Mouse (Mus musculus): ENCODE measurements around the gene Egr4. TPM values are rescaled to one million over a fixed set of nuclear protein-coding genes. Genes with fewer than 3 reads are reported as not detected.

Gene Egr4
- polyA plus RNA-seq (2015; fragmentation: Nextera tagmentation; extraction: Ambion mirVana), result not detected in 2 replicates

GRCm38 (mm10) chr6:85513531-85513910 lies at the start of gene Egr4:
Egr4 (minus strand) TSS chr6:85513589.
- Histone ChIP-seq H3K36me3 (ENCODE audit: control insufficient read depth, insufficient read depth, low read length) (no peaks in the 10 kb centered on the region), H3K27me3 (ENCODE audit: control insufficient read depth, insufficient read depth, low read depth, low read length) (peaks cover 60% of the 10 kb centered on the region), H3K27ac (ENCODE audit: low read length) (no peak within 1 kb of the TSS), H3K9me3 (replicated peaks; ENCODE audit: control insufficient read depth, low read length, poor library complexity, severe bottlenecking) (no peaks in the 10 kb centered on the region), H3K4me2 (ENCODE audit: low read length) (peak within 1 kb of the TSS; percentile 93), H3K4me1 (ENCODE audit: control insufficient read depth, insufficient read depth, low read length) (peaks cover 36% of the 10 kb centered on the region), H3K4me3 (ENCODE audit: low read depth, low read length) (peak within 1 kb of the TSS; percentile 53), H3K9ac (ENCODE audit: low read depth, low read length) (peak within 1 kb of the TSS; percentile 36)
- under 1% methylated on average over 38 of the region's 38 CpGs for WGBS
- ATAC-seq, result peak; percentile 64

GRCm38 (mm10) chr6:85562374-85562773 lies 49.0 kb upstream of the Egr4 start:
- Histone ChIP-seq H3K9ac (ENCODE audit: low read depth, low read length) (no peak overlapping the region), H3K9me3 (replicated peaks; ENCODE audit: control insufficient read depth, low read length, poor library complexity, severe bottlenecking) (no peaks in the 10 kb centered on the region), H3K27ac (ENCODE audit: low read length) (no peak overlapping the region), H3K36me3 (ENCODE audit: control insufficient read depth, insufficient read depth, low read length) (no peaks in the 10 kb centered on the region), H3K4me3 (ENCODE audit: low read depth, low read length) (no peak overlapping the region), H3K4me1 (ENCODE audit: control insufficient read depth, insufficient read depth, low read length) (no peaks in the 10 kb centered on the region), H3K27me3 (ENCODE audit: control insufficient read depth, insufficient read depth, low read depth, low read length) (no peaks in the 10 kb centered on the region), H3K4me2 (ENCODE audit: low read length) (no peak overlapping the region)
- no peak for ATAC-seq
- WGBS, result 38% methylated on average over 1 of the region's 1 CpGs

- WGBS, result 88% methylated on average over 5 of the region's 5 CpGs
- Histone ChIP-seq H3K27ac (ENCODE audit: low read length) (no peak overlapping the region), H3K9me3 (replicated peaks; ENCODE audit: control insufficient read depth, low read length, poor library complexity, severe bottlenecking) (no peaks in the 10 kb centered on the region), H3K27me3 (ENCODE audit: control insufficient read depth, insufficient read depth, low read depth, low read length) (no peaks in the 10 kb centered on the region), H3K4me3 (ENCODE audit: low read depth, low read length) (no peak overlapping the region), H3K4me1 (ENCODE audit: control insufficient read depth, insufficient read depth, low read length) (no peaks in the 10 kb centered on the region), H3K9ac (ENCODE audit: low read depth, low read length) (no peak overlapping the region), H3K36me3 (ENCODE audit: control insufficient read depth, insufficient read depth, low read length) (no peaks in the 10 kb centered on the region), H3K4me2 (ENCODE audit: low read length) (no peak overlapping the region)
- ATAC-seq, result no peak
Measured at GRCm38 (mm10) chr6:85547642-85548041, 34.3 kb upstream of the Egr4 start.

GRCm38 (mm10) chr6:85544251-85544881 lies 31.0 kb upstream of the Egr4 start:
- H3K27me3 ChIP-seq (ENCODE audit: control insufficient read depth, insufficient read depth, low read depth, low read length), result no peaks in the 10 kb centered on the region
- WGBS, result 63% methylated on average over 13 of the region's 13 CpGs
- H3K9ac ChIP-seq (ENCODE audit: low read depth, low read length), result no peak overlapping the region
- no peak overlapping the region for H3K4me3 ChIP-seq (ENCODE audit: low read depth, low read length)
- no peaks in the 10 kb centered on the region for H3K9me3 ChIP-seq (replicated peaks; ENCODE audit: control insufficient read depth, low read length, poor library complexity, severe bottlenecking)
- no peak overlapping the region for H3K4me2 ChIP-seq (ENCODE audit: low read length)
- ATAC-seq, result no peak
- no peaks in the 10 kb centered on the region for H3K4me1 ChIP-seq (ENCODE audit: control insufficient read depth, insufficient read depth, low read length)
- no peak overlapping the region for H3K27ac ChIP-seq (ENCODE audit: low read length)
- H3K36me3 ChIP-seq (ENCODE audit: control insufficient read depth, insufficient read depth, low read length), result no peaks in the 10 kb centered on the region

GRCm38 (mm10) chr6:85543351-85544175 lies 30.2 kb upstream of the Egr4 start:
- Histone ChIP-seq H3K27ac (ENCODE audit: low read length) (no peak overlapping the region), H3K4me1 (ENCODE audit: control insufficient read depth, insufficient read depth, low read length) (no peaks in the 10 kb centered on the region), H3K36me3 (ENCODE audit: control insufficient read depth, insufficient read depth, low read length) (no peaks in the 10 kb centered on the region), H3K9me3 (replicated peaks; ENCODE audit: control insufficient read depth, low read length, poor library complexity, severe bottlenecking) (no peaks in the 10 kb centered on the region), H3K4me3 (ENCODE audit: low read depth, low read length) (no peak overlapping the region), H3K4me2 (ENCODE audit: low read length) (no peak overlapping the region), H3K9ac (ENCODE audit: low read depth, low read length) (no peak overlapping the region), H3K27me3 (ENCODE audit: control insufficient read depth, insufficient read depth, low read depth, low read length) (no peaks in the 10 kb centered on the region)
- ATAC-seq, result no peak
- WGBS, result 80% methylated on average over 10 of the region's 10 CpGs

- Histone ChIP-seq H3K9me3 (replicated peaks; ENCODE audit: control insufficient read depth, low read length, poor library complexity, severe bottlenecking) (no peaks in the 10 kb centered on the region), H3K36me3 (ENCODE audit: control insufficient read depth, insufficient read depth, low read length) (no peaks in the 10 kb centered on the region), H3K27ac (ENCODE audit: low read length) (no peak overlapping the region), H3K4me2 (ENCODE audit: low read length) (no peak overlapping the region), H3K9ac (ENCODE audit: low read depth, low read length) (no peak overlapping the region), H3K4me3 (ENCODE audit: low read depth, low read length) (no peak overlapping the region), H3K27me3 (ENCODE audit: control insufficient read depth, insufficient read depth, low read depth, low read length) (no peaks in the 10 kb centered on the region), H3K4me1 (ENCODE audit: control insufficient read depth, insufficient read depth, low read length) (peaks cover 10% of the 10 kb centered on the region)
- no peak for ATAC-seq
- WGBS, result 76% methylated on average over 2 of the region's 2 CpGs
Measured at GRCm38 (mm10) chr6:85522825-85523224, 9.4 kb upstream of the Egr4 start.

- ATAC-seq, result no peak
- no peak overlapping the region for H3K9ac ChIP-seq (ENCODE audit: low read depth, low read length)
- H3K36me3 ChIP-seq (ENCODE audit: control insufficient read depth, insufficient read depth, low read length), result no peaks in the 10 kb centered on the region
- peaks cover 12% of the 10 kb centered on the region for H3K4me1 ChIP-seq (ENCODE audit: control insufficient read depth, insufficient read depth, low read length)
- H3K4me3 ChIP-seq (ENCODE audit: low read depth, low read length), result no peak overlapping the region
- WGBS, result 89% methylated on average over 5 of the region's 5 CpGs
- no peaks in the 10 kb centered on the region for H3K9me3 ChIP-seq (replicated peaks; ENCODE audit: control insufficient read depth, low read length, poor library complexity, severe bottlenecking)
- no peak overlapping the region for H3K27ac ChIP-seq (ENCODE audit: low read length)
- no peak overlapping the region for H3K4me2 ChIP-seq (ENCODE audit: low read length)
- no peaks in the 10 kb centered on the region for H3K27me3 ChIP-seq (ENCODE audit: control insufficient read depth, insufficient read depth, low read depth, low read length)
Measured at GRCm38 (mm10) chr6:85522026-85522425, 8.6 kb upstream of the Egr4 start.

GRCm38 (mm10) chr6:85518091-85518693 lies 4.8 kb upstream of the Egr4 start:
- peak; percentile 85 for ATAC-seq
- peak overlapping the region; percentile 30 for H3K4me2 ChIP-seq (ENCODE audit: low read length)
- no peaks in the 10 kb centered on the region for H3K36me3 ChIP-seq (ENCODE audit: control insufficient read depth, insufficient read depth, low read length)
- H3K4me1 ChIP-seq (ENCODE audit: control insufficient read depth, insufficient read depth, low read length), result peaks cover 17% of the 10 kb centered on the region
- peak overlapping the region; percentile 73 for H3K27ac ChIP-seq (ENCODE audit: low read length)
- no peak overlapping the region for H3K4me3 ChIP-seq (ENCODE audit: low read depth, low read length)
- no peaks in the 10 kb centered on the region for H3K9me3 ChIP-seq (replicated peaks; ENCODE audit: control insufficient read depth, low read length, poor library complexity, severe bottlenecking)
- H3K27me3 ChIP-seq (ENCODE audit: control insufficient read depth, insufficient read depth, low read depth, low read length), result peaks cover 22% of the 10 kb centered on the region
- H3K9ac ChIP-seq (ENCODE audit: low read depth, low read length), result no peak overlapping the region
- 27% methylated on average over 5 of the region's 5 CpGs for WGBS

- Histone ChIP-seq H3K27me3 (ENCODE audit: control insufficient read depth, insufficient read depth, low read depth, low read length) (peaks cover 44% of the 10 kb centered on the region), H3K4me3 (ENCODE audit: low read depth, low read length) (no peak overlapping the region), H3K9me3 (replicated peaks; ENCODE audit: control insufficient read depth, low read length, poor library complexity, severe bottlenecking) (no peaks in the 10 kb centered on the region), H3K4me1 (ENCODE audit: control insufficient read depth, insufficient read depth, low read length) (peaks cover 38% of the 10 kb centered on the region), H3K27ac (ENCODE audit: low read length) (no peak overlapping the region), H3K4me2 (ENCODE audit: low read length) (no peak overlapping the region), H3K9ac (ENCODE audit: low read depth, low read length) (no peak overlapping the region), H3K36me3 (ENCODE audit: control insufficient read depth, insufficient read depth, low read length) (no peaks in the 10 kb centered on the region)
- 73% methylated on average over 4 of the region's 4 CpGs for WGBS
- no peak for ATAC-seq
Measured at GRCm38 (mm10) chr6:85515941-85516340, 2.6 kb upstream of the Egr4 start.
